Comparison of ENCODE assay signal across 8 mouse cellular contexts in genomic region chr19:16557971-16558370, GRCm38 (mm10).
DNase-seq lines count a peak whose midpoint lies in the region; ATAC-seq and TF ChIP-seq lines count a peak whose summit lies in the region.
"Had no signal": no experiment of that assay in that cellular context is flagged by ENCODE, and none has a peak within 500 bp of the region (broad histone marks: within the 10 kb centered on the region; RNA-seq: fewer than 3 reads in every experiment).

No protein-coding gene starts in this region.

- ATAC-seq in liver, embryonic 12.5 days: no peak
- ATAC-seq in megakaryocyte, adult 5-6 weeks (ENCODE audit: poor library complexity, severe bottlenecking): no peak

- H3K9me3 ChIP-seq in liver, embryonic 12.5 days (replicated peaks): no peaks in the 10 kb centered on the region
- no peaks in the 10 kb centered on the region for H3K9me3 ChIP-seq in ES-E14 (ENCODE audit: control insufficient read depth, insufficient read depth, low read depth, low read length)
- H3K9me3 ChIP-seq: embryonic facial prominence, embryonic 12.5 days had no signal

- H3K36me3 ChIP-seq in liver, embryonic 12.5 days: no peaks in the 10 kb centered on the region
- H3K36me3 ChIP-seq in ES-E14 (ENCODE audit: control insufficient read depth, insufficient read depth, low read length, poor library complexity, severe bottlenecking): no peaks in the 10 kb centered on the region
- H3K36me3 ChIP-seq: embryonic facial prominence, embryonic 12.5 days had no signal

- no peaks in the 10 kb centered on the region for H3K27me3 ChIP-seq in liver, embryonic 12.5 days (replicated peaks)
- H3K27me3 ChIP-seq: embryonic facial prominence, embryonic 12.5 days had no signal

- no peak overlapping the region for H3K9ac ChIP-seq in liver, embryonic 12.5 days
- H3K9ac ChIP-seq in ES-E14 (ENCODE audit: insufficient read depth, low read depth, low read length, poor library complexity, severe bottlenecking): no peak overlapping the region
- H3K9ac ChIP-seq: embryonic facial prominence, embryonic 12.5 days had no signal

- no peak for TF ChIP-seq POLR2A in cortical plate, adult 2 months (IDR thresholded peaks at IDR 0.05; ENCODE audit: extremely low read depth, insufficient read depth, low read length)

- WGBS in liver, embryonic 12.5 days (ENCODE audit: insufficient replicate concordance): 54% methylated on average over 5 of the region's 5 CpGs

- no peak overlapping the region for H3K27ac ChIP-seq in liver, embryonic 12.5 days
- no peak overlapping the region for H3K27ac ChIP-seq in ES-E14 (ENCODE audit: insufficient read depth, low read depth, low read length, poor library complexity, severe bottlenecking)
- no peak overlapping the region for H3K27ac ChIP-seq in cortical plate, adult 2 months (ENCODE audit: insufficient read depth, low read length)
- H3K27ac ChIP-seq: embryonic facial prominence, embryonic 12.5 days had no signal

- peak; percentile 26; the same call in 1 of the 2 replicates for TF ChIP-seq CTCF in cortical plate, adult 2 months (IDR thresholded peaks at IDR 0.05; ENCODE audit: extremely low read depth, insufficient read depth, low read length)

- H3K4me2 ChIP-seq in liver, embryonic 12.5 days: no peak overlapping the region
- H3K4me2 ChIP-seq: embryonic facial prominence, embryonic 12.5 days had no signal

- in situ Hi-C loops in ES-E14 (cut with MboI; ENCODE audit: low sequenced_read_pairs in 2 of 2, unreplicated experiment in 2 of 2): loop anchor here in 1 of 2 experiments (10.0 kb wide), 1 partner anchor 193 kb away; no protein-coding TSS in a partner anchor

- no peak overlapping the region for H3K4me3 ChIP-seq in liver, embryonic 12.5 days
- no peak overlapping the region for H3K4me3 ChIP-seq in ES-E14 (ENCODE audit: insufficient read depth in 1 of 2, low read depth in 1 of 2, low read length in 2 of 2, poor library complexity in 1 of 2, severe bottlenecking in 1 of 2)
- H3K4me3 ChIP-seq in cortical plate, adult 2 months (ENCODE audit: insufficient read depth, low read length): no peak overlapping the region
- H3K4me3 ChIP-seq: embryonic facial prominence, embryonic 12.5 days had no signal

- peak; percentile 16 for DNase-seq in liver
- peak; percentile 43 for DNase-seq in ES-E14 (ENCODE audit: low read depth, low spot score)
- peak; percentile 16 for DNase-seq in retina, embryonic 14.5 days (ENCODE audit: low spot score)
- no peak for DNase-seq in right cerebral cortex, postnatal 4 days

- no peaks in the 10 kb centered on the region for H3K4me1 ChIP-seq in liver, embryonic 12.5 days
- no peaks in the 10 kb centered on the region for H3K4me1 ChIP-seq in ES-E14 (ENCODE audit: control insufficient read depth in 2 of 2, insufficient read depth in 2 of 2, low read length in 2 of 2, poor library complexity in 1 of 2)
- peaks cover 3% of the 10 kb centered on the region; the same call in 1 of the 2 replicates for H3K4me1 ChIP-seq in cortical plate, adult 2 months (ENCODE audit: control insufficient read depth, insufficient read depth, low read length)
- H3K4me1 ChIP-seq: embryonic facial prominence, embryonic 12.5 days had no signal

TF ChIP-seq in ES-E14, 5 proteins besides CTCF, POLR2A, EP300 and RAD21:
- TF ChIP-seq ZC3H11A (IDR thresholded peaks at IDR 0.05; ENCODE audit: borderline replicate concordance, low read depth, low read length): peak; percentile 98
- TF ChIP-seq HCFC1 (IDR thresholded peaks at IDR 0.05; ENCODE audit: borderline replicate concordance, insufficient read depth, low read length): peak; percentile 43; the same call in 1 of the 2 replicates
- TF ChIP-seq MAFK (IDR thresholded peaks at IDR 0.05; ENCODE audit: insufficient read depth, low read depth, low read length): no peak
- TF ChIP-seq ZNF384 (IDR thresholded peaks at IDR 0.05; ENCODE audit: low read depth, low read length): no peak
